Mouse (Mus musculus): Measurements from ENCODE around the gene Fgf2. TPM values are rescaled to one million over a fixed set of nuclear protein-coding genes. Genes with fewer than 3 reads are reported as not detected.

Fgf2 gene
- polyA plus RNA-seq, 1 experiment from 2014 or later = 0.44 TPM

DNA sequence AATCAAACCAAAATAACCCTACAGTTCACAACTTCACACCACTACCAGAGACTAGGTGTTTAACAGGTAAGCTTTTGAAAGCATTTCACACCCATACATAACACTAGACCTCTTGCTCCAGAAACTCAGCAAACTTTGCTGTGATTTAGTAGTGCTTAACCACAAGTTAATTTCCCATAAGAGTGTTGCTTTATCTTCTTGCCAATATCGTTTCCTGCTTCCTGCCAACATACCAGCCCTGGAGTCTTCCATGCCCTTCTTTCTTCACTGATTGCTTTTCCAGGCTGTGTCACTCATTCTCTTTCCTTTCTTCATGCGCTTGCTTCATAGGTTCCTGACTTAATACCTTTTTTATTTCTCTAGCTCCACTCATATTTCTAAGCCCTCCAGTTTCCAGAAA is 19.7 kb upstream of the Fgf2 start:
- ATAC-seq = no peak
- Histone ChIP-seq H3K9me3 (replicated peaks) (no peaks in the 10 kb centered on the region), H3K27me3 (no peaks in the 10 kb centered on the region), H3K4me2 (no peak overlapping the region), H3K27ac (no peak overlapping the region), H3K4me1 (no peaks in the 10 kb centered on the region), H3K36me3 (ENCODE audit: poor library complexity, severe bottlenecking) (no peaks in the 10 kb centered on the region), H3K9ac (no peak overlapping the region), H3K4me3 (no peak overlapping the region)
- WGBS = 81% methylated on average over 2 of the region's 2 CpGs

GRCm38 (mm10) chr3:37329963-37330362 is 18.2 kb upstream of the Fgf2 start:
- 85% methylated on average over 1 of the region's 1 CpGs for WGBS
- Histone ChIP-seq H3K4me1 (no peaks in the 10 kb centered on the region), H3K9ac (no peak overlapping the region), H3K36me3 (ENCODE audit: poor library complexity, severe bottlenecking) (no peaks in the 10 kb centered on the region), H3K4me3 (no peak overlapping the region), H3K27ac (no peak overlapping the region), H3K9me3 (replicated peaks) (no peaks in the 10 kb centered on the region), H3K4me2 (no peak overlapping the region), H3K27me3 (no peaks in the 10 kb centered on the region)
- no peak for ATAC-seq

DNA sequence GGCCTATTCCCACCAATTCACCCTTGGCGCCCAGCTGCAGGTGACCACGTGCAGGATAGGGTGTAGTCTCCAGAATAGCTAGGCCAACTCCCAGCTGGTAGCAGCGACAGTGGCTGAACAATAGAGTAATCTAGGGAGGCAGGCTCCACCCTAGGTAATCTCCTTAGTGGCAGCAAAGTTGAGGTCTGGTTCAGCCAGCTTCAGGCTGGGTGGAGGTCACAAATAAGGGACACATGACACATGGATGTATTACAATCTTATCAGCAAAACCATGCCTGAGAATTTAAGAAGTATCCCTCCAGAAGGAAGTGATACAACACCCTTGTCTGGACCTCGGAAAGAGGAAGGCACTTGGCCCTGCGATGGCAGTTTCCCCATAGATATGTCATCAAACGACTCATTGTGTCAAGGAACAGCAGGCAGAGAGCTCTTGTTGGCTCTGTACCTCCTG is 16.1 kb upstream of the Fgf2 start:
- 70% methylated on average over 6 of the region's 6 CpGs for WGBS
- Histone ChIP-seq H3K27ac (no peak overlapping the region), H3K27me3 (no peaks in the 10 kb centered on the region), H3K36me3 (ENCODE audit: poor library complexity, severe bottlenecking) (no peaks in the 10 kb centered on the region), H3K9me3 (replicated peaks) (no peaks in the 10 kb centered on the region), H3K9ac (no peak overlapping the region), H3K4me2 (no peak overlapping the region), H3K4me3 (no peak overlapping the region), H3K4me1 (no peaks in the 10 kb centered on the region)
- ATAC-seq = no peak

DNA sequence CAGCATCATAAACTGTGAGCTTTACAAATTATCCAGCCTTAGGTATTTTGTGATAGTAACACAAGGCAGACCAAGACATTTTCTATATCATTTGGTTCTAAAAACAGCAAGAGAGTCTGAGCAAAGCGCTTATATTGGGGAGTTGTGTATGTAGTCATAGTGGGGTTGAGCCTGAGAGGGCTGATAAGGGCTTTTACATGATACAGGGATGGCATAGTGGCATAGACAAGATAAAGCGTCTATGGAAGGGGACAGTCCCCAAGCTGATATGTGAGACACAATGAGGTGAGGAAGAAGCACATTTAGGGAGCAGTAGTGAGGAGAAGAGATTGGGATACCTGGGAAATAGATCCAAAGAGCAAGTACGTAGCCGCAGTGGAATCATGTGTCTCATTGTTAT is 14.1 kb upstream of the Fgf2 start:
- no peak for ATAC-seq
- H3K36me3 ChIP-seq (ENCODE audit: poor library complexity, severe bottlenecking) = no peaks in the 10 kb centered on the region
- no peaks in the 10 kb centered on the region for H3K27me3 ChIP-seq
- no peak overlapping the region for H3K27ac ChIP-seq
- H3K9ac ChIP-seq = no peak overlapping the region
- 88% methylated on average over 4 of the region's 4 CpGs for WGBS
- H3K4me3 ChIP-seq = no peak overlapping the region
- H3K9me3 ChIP-seq (replicated peaks) = no peaks in the 10 kb centered on the region
- no peaks in the 10 kb centered on the region for H3K4me1 ChIP-seq
- H3K4me2 ChIP-seq = no peak overlapping the region

GRCm38 (mm10) chr3:37341110-37341509 is 7.0 kb upstream of the Fgf2 start:
- no peak for ATAC-seq
- Histone ChIP-seq H3K4me2 (no peak overlapping the region), H3K27me3 (no peaks in the 10 kb centered on the region), H3K4me3 (no peak overlapping the region), H3K9me3 (replicated peaks) (no peaks in the 10 kb centered on the region), H3K27ac (no peak overlapping the region), H3K9ac (no peak overlapping the region), H3K36me3 (ENCODE audit: poor library complexity, severe bottlenecking) (no peaks in the 10 kb centered on the region), H3K4me1 (no peaks in the 10 kb centered on the region)
- 62% methylated on average over 5 of the region's 5 CpGs for whole genome bisulfite sequencing

GRCm38 (mm10) chr3:37342811-37343210 is 5.3 kb upstream of the Fgf2 start:
- H3K4me2 ChIP-seq = no peak overlapping the region

DNA sequence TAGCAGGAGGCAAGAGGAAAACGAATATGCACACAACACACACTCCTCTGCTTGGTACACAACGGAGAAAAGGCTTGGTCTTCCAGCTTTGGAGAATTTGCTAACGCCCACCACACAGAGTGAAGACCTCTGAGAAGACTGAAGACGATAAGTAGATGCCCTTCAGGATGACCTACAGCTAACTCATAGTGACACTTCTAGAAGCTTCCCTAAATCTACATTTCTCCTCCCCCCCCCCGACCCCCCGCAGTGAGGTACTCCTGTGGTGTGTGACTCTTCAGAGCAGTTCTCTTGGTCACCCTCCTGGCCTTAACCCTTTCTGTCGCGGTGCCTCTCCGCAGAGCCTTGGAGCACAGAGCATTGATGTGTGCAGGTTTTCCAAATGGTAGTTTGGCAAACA is 475 bp upstream of the Fgf2 start:
- 28% methylated on average over 9 of the region's 9 CpGs for WGBS
- H3K9ac ChIP-seq = peak overlapping the region; percentile 79; the same call in 1 of the 2 replicates

More at GRCm38 (mm10) chr3:37342811-37343210, 5.3 kb upstream of the Fgf2 start:
- WGBS = 86% methylated on average over 5 of the region's 5 CpGs
- no peak overlapping the region for H3K27ac ChIP-seq
- no peaks in the 10 kb centered on the region for H3K36me3 ChIP-seq (ENCODE audit: poor library complexity, severe bottlenecking)
- peaks cover 3% of the 10 kb centered on the region; the same call in 1 of the 2 replicates for H3K4me1 ChIP-seq
- no peak overlapping the region for H3K4me3 ChIP-seq
- H3K27me3 ChIP-seq = peaks cover 3% of the 10 kb centered on the region
- ATAC-seq = no peak
- no peak overlapping the region for H3K9ac ChIP-seq
- H3K9me3 ChIP-seq (replicated peaks) = no peaks in the 10 kb centered on the region

GRCm38 (mm10) chr3:37349166-37349548 is 1.0 kb downstream of the Fgf2 start:
- Histone ChIP-seq H3K9ac (peak overlapping the region; percentile 79), H3K4me3 (peak overlapping the region; percentile 70), H3K27ac (no peak overlapping the region), H3K36me3 (ENCODE audit: poor library complexity, severe bottlenecking) (no peaks in the 10 kb centered on the region), H3K27me3 (peaks cover 26% of the 10 kb centered on the region), H3K9me3 (replicated peaks) (no peaks in the 10 kb centered on the region), H3K4me1 (peaks cover 14% of the 10 kb centered on the region), H3K4me2 (peak overlapping the region; percentile 100)
- ATAC-seq = no peak
- 9% methylated on average over 8 of the region's 8 CpGs for WGBS

More for the DNA sequence above, 475 bp upstream of the Fgf2 start:
- Histone ChIP-seq H3K9me3 (replicated peaks) (no peaks in the 10 kb centered on the region), H3K27ac (no peak overlapping the region), H3K4me3 (peak overlapping the region; percentile 70; the same call in 1 of the 2 replicates), H3K27me3 (peaks cover 26% of the 10 kb centered on the region), H3K4me2 (peak overlapping the region; percentile 100), H3K4me1 (peaks cover 14% of the 10 kb centered on the region), H3K36me3 (ENCODE audit: poor library complexity, severe bottlenecking) (no peaks in the 10 kb centered on the region)
- peak; percentile 39; the same call in 1 of the 2 replicates for ATAC-seq

DNA sequence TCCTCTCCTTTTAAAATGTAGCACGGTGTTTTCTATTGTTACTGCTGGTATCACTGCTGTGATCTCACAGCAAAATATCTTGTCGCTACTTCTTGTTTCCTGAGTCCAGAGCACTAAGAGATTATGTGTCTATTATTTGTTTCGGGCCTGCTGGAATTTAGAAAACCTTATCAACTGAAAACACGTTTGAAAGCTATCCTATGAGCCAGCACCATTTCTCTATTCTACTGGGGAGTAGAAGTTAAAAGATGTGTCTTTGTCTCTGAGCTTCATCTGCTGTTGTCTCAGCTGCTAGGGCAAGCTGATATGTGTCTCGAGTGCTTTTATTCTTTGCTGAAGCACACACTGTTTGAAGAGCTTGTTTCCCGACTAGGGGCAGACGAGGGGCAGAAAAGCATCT is 2.2 kb downstream of the Fgf2 start:
- WGBS = 64% methylated on average over 7 of the region's 7 CpGs
- Histone ChIP-seq H3K27ac (no peak overlapping the region), H3K4me3 (no peak overlapping the region), H3K9me3 (replicated peaks) (no peaks in the 10 kb centered on the region), H3K9ac (no peak overlapping the region), H3K27me3 (peaks cover 26% of the 10 kb centered on the region), H3K4me1 (peaks cover 14% of the 10 kb centered on the region), H3K36me3 (ENCODE audit: poor library complexity, severe bottlenecking) (no peaks in the 10 kb centered on the region), H3K4me2 (no peak overlapping the region)
- no peak for ATAC-seq

DNA sequence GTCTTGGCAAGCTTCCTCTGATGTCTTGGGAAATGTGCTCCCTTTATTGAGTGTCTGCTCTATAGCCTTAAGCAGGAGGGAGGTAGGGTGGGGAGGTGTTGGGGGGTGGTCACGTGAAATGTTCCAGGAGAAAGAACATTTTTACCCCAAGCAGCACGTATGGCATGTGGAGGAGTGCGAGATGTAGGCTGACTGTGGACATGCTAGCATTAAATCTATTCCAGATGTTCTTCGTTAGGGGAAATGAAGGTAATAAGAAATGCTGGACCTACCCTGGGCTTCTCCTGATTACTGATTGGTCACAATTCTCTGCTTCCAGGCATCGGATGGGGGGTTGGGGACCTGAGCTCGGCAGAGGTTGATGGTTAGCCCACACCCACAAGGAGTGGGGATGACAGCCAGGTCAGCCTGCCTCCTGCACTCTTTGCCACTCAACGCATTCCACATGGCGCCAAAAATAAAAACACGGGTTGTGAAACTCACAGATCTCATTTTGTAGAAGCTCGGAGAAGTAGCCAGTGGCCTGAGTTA is 5.9 kb downstream of the Fgf2 start:
- Histone ChIP-seq H3K27me3 (peaks cover 15% of the 10 kb centered on the region), H3K4me1 (peaks cover 2% of the 10 kb centered on the region; the same call in 1 of the 2 replicates), H3K36me3 (ENCODE audit: poor library complexity, severe bottlenecking) (no peaks in the 10 kb centered on the region), H3K4me3 (no peak overlapping the region), H3K27ac (no peak overlapping the region), H3K9me3 (replicated peaks) (no peaks in the 10 kb centered on the region), H3K9ac (no peak overlapping the region), H3K4me2 (no peak overlapping the region)
- no peak for ATAC-seq
- WGBS = 91% methylated on average over 10 of the region's 10 CpGs

- no peak for ATAC-seq
- Histone ChIP-seq H3K27me3 (peaks cover 7% of the 10 kb centered on the region), H3K27ac (no peak overlapping the region), H3K9me3 (replicated peaks) (no peaks in the 10 kb centered on the region), H3K4me2 (no peak overlapping the region), H3K36me3 (ENCODE audit: poor library complexity, severe bottlenecking) (no peaks in the 10 kb centered on the region), H3K9ac (no peak overlapping the region), H3K4me3 (no peak overlapping the region), H3K4me1 (no peaks in the 10 kb centered on the region)
- WGBS = 77% methylated on average over 1 of the region's 1 CpGs
Observed at GRCm38 (mm10) chr3:37354737-37355136, 6.6 kb downstream of the Fgf2 start.

GRCm38 (mm10) chr3:37360729-37361128 is 12.6 kb downstream of the Fgf2 start:
- no peak for ATAC-seq
- Histone ChIP-seq H3K27me3 (no peaks in the 10 kb centered on the region), H3K4me3 (no peak overlapping the region), H3K4me1 (no peaks in the 10 kb centered on the region), H3K36me3 (ENCODE audit: poor library complexity, severe bottlenecking) (no peaks in the 10 kb centered on the region), H3K9ac (no peak overlapping the region), H3K9me3 (replicated peaks) (no peaks in the 10 kb centered on the region), H3K4me2 (no peak overlapping the region), H3K27ac (no peak overlapping the region)
- WGBS = 85% methylated on average over 9 of the region's 9 CpGs

- Histone ChIP-seq H3K4me1 (no peaks in the 10 kb centered on the region), H3K4me2 (no peak overlapping the region), H3K9me3 (replicated peaks) (no peaks in the 10 kb centered on the region), H3K9ac (no peak overlapping the region), H3K27me3 (no peaks in the 10 kb centered on the region), H3K36me3 (ENCODE audit: poor library complexity, severe bottlenecking) (no peaks in the 10 kb centered on the region), H3K27ac (no peak overlapping the region), H3K4me3 (no peak overlapping the region)
- WGBS = 82% methylated on average over 4 of the region's 4 CpGs
- ATAC-seq = no peak
Observed at GRCm38 (mm10) chr3:37365144-37365543, 17.0 kb downstream of the Fgf2 start.

Data from forebrain, embryonic 13.5 days (tissue).